Mouse (Mus musculus): ENCODE measurements at regions not wholly inside any gene's neighbourhood (a gene's known extent, or its start where the extent isn't known, plus 50 kb on each side); places are given as distances from the start of the nearest gene placed in this dataset.

GRCm38 (mm10) chr19:25813651-25814050 lies 141.4 kb downstream of the Dmrt2 start:
- TF ChIP-seq CTCF (IDR thresholded peaks at IDR 0.05; ENCODE audit: borderline replicate concordance, control insufficient read depth, extremely low read depth, insufficient read depth, low read length, poor library complexity): no peak
- TF ChIP-seq POLR2A (IDR thresholded peaks at IDR 0.05; ENCODE audit: control insufficient read depth, extremely low read depth, insufficient read depth, low read length, poor library complexity): no peak
- Histone ChIP-seq H3K27ac (ENCODE audit: control insufficient read depth, insufficient read depth, low read length) (no peak overlapping the region), H3K4me3 (ENCODE audit: control insufficient read depth, insufficient read depth, low read length) (no peak overlapping the region), H3K27me3 (ENCODE audit: control insufficient read depth, insufficient read depth, low read length) (no peaks in the 10 kb centered on the region), H3K4me1 (replicated peaks; ENCODE audit: control insufficient read depth, insufficient read depth, low read length) (no peaks in the 10 kb centered on the region), H3K36me3 (ENCODE audit: control insufficient read depth, insufficient read depth, low read length) (no peaks in the 10 kb centered on the region)
- no peak for DNase-seq
- 96% methylated on average over 7 of the region's 7 CpGs for WGBS

- no peaks in the 10 kb centered on the region for H3K36me3 ChIP-seq (ENCODE audit: control insufficient read depth, insufficient read depth, low read length)
- no peak overlapping the region for H3K27ac ChIP-seq (ENCODE audit: control insufficient read depth, insufficient read depth, low read length)
- no peaks in the 10 kb centered on the region for H3K27me3 ChIP-seq (ENCODE audit: control insufficient read depth, insufficient read depth, low read length)
- TF ChIP-seq CTCF (IDR thresholded peaks at IDR 0.05; ENCODE audit: borderline replicate concordance, control insufficient read depth, extremely low read depth, insufficient read depth, low read length, poor library complexity) (no peak), POLR2A (IDR thresholded peaks at IDR 0.05; ENCODE audit: control insufficient read depth, extremely low read depth, insufficient read depth, low read length, poor library complexity) (no peak)
- DNase-seq: no peak
- no peaks in the 10 kb centered on the region for H3K4me1 ChIP-seq (replicated peaks; ENCODE audit: control insufficient read depth, insufficient read depth, low read length)
- H3K4me3 ChIP-seq (ENCODE audit: control insufficient read depth, insufficient read depth, low read length): no peak overlapping the region
- 86% methylated on average over 4 of the region's 4 CpGs for WGBS
Measured at GRCm38 (mm10) chr19:25845158-25845557, 172.9 kb downstream of the Dmrt2 start.

GRCm38 (mm10) chr19:25856344-25856743 lies 184.1 kb downstream of the Dmrt2 start:
- no peak for TF ChIP-seq CTCF (IDR thresholded peaks at IDR 0.05; ENCODE audit: borderline replicate concordance, control insufficient read depth, extremely low read depth, insufficient read depth, low read length, poor library complexity)
- TF ChIP-seq POLR2A (IDR thresholded peaks at IDR 0.05; ENCODE audit: control insufficient read depth, extremely low read depth, insufficient read depth, low read length, poor library complexity): no peak
- no peak for DNase-seq
- H3K27me3 ChIP-seq (ENCODE audit: control insufficient read depth, insufficient read depth, low read length): no peaks in the 10 kb centered on the region
- no peaks in the 10 kb centered on the region for H3K36me3 ChIP-seq (ENCODE audit: control insufficient read depth, insufficient read depth, low read length)
- no peak overlapping the region for H3K4me3 ChIP-seq (ENCODE audit: control insufficient read depth, insufficient read depth, low read length)
- H3K27ac ChIP-seq (ENCODE audit: control insufficient read depth, insufficient read depth, low read length): no peak overlapping the region
- no peaks in the 10 kb centered on the region for H3K4me1 ChIP-seq (replicated peaks; ENCODE audit: control insufficient read depth, insufficient read depth, low read length)
- 83% methylated on average over 4 of the region's 4 CpGs for WGBS

GRCm38 (mm10) chr19:25863312-25863711 lies 191.1 kb downstream of the Dmrt2 start:
- Histone ChIP-seq H3K4me3 (ENCODE audit: control insufficient read depth, insufficient read depth, low read length) (no peak overlapping the region), H3K27ac (ENCODE audit: control insufficient read depth, insufficient read depth, low read length) (no peak overlapping the region), H3K36me3 (ENCODE audit: control insufficient read depth, insufficient read depth, low read length) (no peaks in the 10 kb centered on the region), H3K4me1 (replicated peaks; ENCODE audit: control insufficient read depth, insufficient read depth, low read length) (no peaks in the 10 kb centered on the region), H3K27me3 (ENCODE audit: control insufficient read depth, insufficient read depth, low read length) (no peaks in the 10 kb centered on the region)
- no peak for DNase-seq
- 56% methylated on average over 1 of the region's 1 CpGs for WGBS
- TF ChIP-seq POLR2A (IDR thresholded peaks at IDR 0.05; ENCODE audit: control insufficient read depth, extremely low read depth, insufficient read depth, low read length, poor library complexity) (no peak), CTCF (IDR thresholded peaks at IDR 0.05; ENCODE audit: borderline replicate concordance, control insufficient read depth, extremely low read depth, insufficient read depth, low read length, poor library complexity) (no peak)

- no peak overlapping the region for H3K27ac ChIP-seq (ENCODE audit: control insufficient read depth, insufficient read depth, low read length)
- 93% methylated on average over 4 of the region's 4 CpGs for WGBS
- no peak for DNase-seq
- no peaks in the 10 kb centered on the region for H3K27me3 ChIP-seq (ENCODE audit: control insufficient read depth, insufficient read depth, low read length)
- TF ChIP-seq CTCF (IDR thresholded peaks at IDR 0.05; ENCODE audit: borderline replicate concordance, control insufficient read depth, extremely low read depth, insufficient read depth, low read length, poor library complexity): no peak
- TF ChIP-seq POLR2A (IDR thresholded peaks at IDR 0.05; ENCODE audit: control insufficient read depth, extremely low read depth, insufficient read depth, low read length, poor library complexity): no peak
- H3K4me3 ChIP-seq (ENCODE audit: control insufficient read depth, insufficient read depth, low read length): no peak overlapping the region
- no peaks in the 10 kb centered on the region for H3K4me1 ChIP-seq (replicated peaks; ENCODE audit: control insufficient read depth, insufficient read depth, low read length)
- no peaks in the 10 kb centered on the region for H3K36me3 ChIP-seq (ENCODE audit: control insufficient read depth, insufficient read depth, low read length)
Measured at GRCm38 (mm10) chr19:25906721-25907120, 234.5 kb downstream of the Dmrt2 start.

GRCm38 (mm10) chr19:25922052-25922451 lies 249.8 kb downstream of the Dmrt2 start:
- no peaks in the 10 kb centered on the region for H3K36me3 ChIP-seq (ENCODE audit: control insufficient read depth, insufficient read depth, low read length)
- no peak overlapping the region for H3K4me3 ChIP-seq (ENCODE audit: control insufficient read depth, insufficient read depth, low read length)
- no peak for TF ChIP-seq POLR2A (IDR thresholded peaks at IDR 0.05; ENCODE audit: control insufficient read depth, extremely low read depth, insufficient read depth, low read length, poor library complexity)
- no peak for TF ChIP-seq CTCF (IDR thresholded peaks at IDR 0.05; ENCODE audit: borderline replicate concordance, control insufficient read depth, extremely low read depth, insufficient read depth, low read length, poor library complexity)
- no peaks in the 10 kb centered on the region for H3K27me3 ChIP-seq (ENCODE audit: control insufficient read depth, insufficient read depth, low read length)
- DNase-seq: no peak
- H3K27ac ChIP-seq (ENCODE audit: control insufficient read depth, insufficient read depth, low read length): no peak overlapping the region
- H3K4me1 ChIP-seq (replicated peaks; ENCODE audit: control insufficient read depth, insufficient read depth, low read length): no peaks in the 10 kb centered on the region

- 93% methylated on average over 1 of the region's 1 CpGs for WGBS
- no peak for DNase-seq
- Histone ChIP-seq H3K4me1 (replicated peaks; ENCODE audit: control insufficient read depth, insufficient read depth, low read length) (no peaks in the 10 kb centered on the region), H3K27ac (ENCODE audit: control insufficient read depth, insufficient read depth, low read length) (no peak overlapping the region), H3K4me3 (ENCODE audit: control insufficient read depth, insufficient read depth, low read length) (no peak overlapping the region), H3K27me3 (ENCODE audit: control insufficient read depth, insufficient read depth, low read length) (no peaks in the 10 kb centered on the region), H3K36me3 (ENCODE audit: control insufficient read depth, insufficient read depth, low read length) (no peaks in the 10 kb centered on the region)
- no peak for TF ChIP-seq POLR2A (IDR thresholded peaks at IDR 0.05; ENCODE audit: control insufficient read depth, extremely low read depth, insufficient read depth, low read length, poor library complexity)
- no peak for TF ChIP-seq CTCF (IDR thresholded peaks at IDR 0.05; ENCODE audit: borderline replicate concordance, control insufficient read depth, extremely low read depth, insufficient read depth, low read length, poor library complexity)
Measured at GRCm38 (mm10) chr19:25922806-25923205, 250.6 kb downstream of the Dmrt2 start.

All from thymus, adult 2 months (tissue).